Mouse (Mus musculus) limb, embryonic 14.5 days (tissue): ENCODE measurements around the gene Rad23b. TPM values are rescaled to one million over a fixed set of nuclear protein-coding genes. Genes with fewer than 3 reads are reported as not detected.

ENCODE experiments used
- ATAC-seq: fragments of 200-750 bp; cut with Nextera tagmentation; 2 replicates; pipeline ENCODE4 v1.8.0; 2017; ENCODE audit warnings: low read depth, moderate number of reproducible peaks, moderate TSS enrichment; ENCODE audit not compliant: low FRiP score
- DNase-seq: peaks from one replicate; pipeline ENCODE4 v3.0.0-alpha.2; 2015; ENCODE audit warnings: low spot score
- H3K27ac ChIP-seq: fragments of 300-500 bp; sonication (generic); replicated peaks from 2 replicates; pipeline ENCODE4 v1.5.1; 2014; ENCODE audit warnings: low read depth, mild to moderate bottlenecking, low read length, moderate library complexity, mixed read lengths
- H3K27me3 ChIP-seq: fragments of 300-500 bp; sonication (generic); 2 replicates; pipeline ENCODE4 v1.6.1; 2014; ENCODE audit warnings: low read length, mixed read lengths; ENCODE audit not compliant: control insufficient read depth, insufficient read depth
- H3K36me3 ChIP-seq: fragments of 300-500 bp; sonication (generic); 2 replicates; pipeline ENCODE4 v1.6.1; 2014; ENCODE audit warnings: mild to moderate bottlenecking, low read length, moderate library complexity, mixed read lengths; ENCODE audit not compliant: control insufficient read depth, insufficient read depth
- H3K4me1 ChIP-seq: fragments of 300-500 bp; sonication (generic); 2 replicates; pipeline ENCODE4 v1.6.1; 2014; ENCODE audit warnings: antibody characterized with exemption, low read length, mixed read lengths; ENCODE audit not compliant: control insufficient read depth, insufficient read depth
- H3K4me2 ChIP-seq: fragments of 300-500 bp; sonication (generic); replicated peaks from 2 replicates; pipeline ENCODE4 v1.6.1; 2014; ENCODE audit warnings: low read depth, mild to moderate bottlenecking, low read length, moderate library complexity; ENCODE audit not compliant: severe bottlenecking
- H3K4me3 ChIP-seq: fragments of 300-500 bp; sonication (generic); replicated peaks from 2 replicates; pipeline ENCODE4 v1.5.1; 2014; ENCODE audit warnings: low read length
- H3K9ac ChIP-seq: fragments of 300-500 bp; sonication (generic); 2 replicates; pipeline ENCODE4 v1.6.1; 2014; ENCODE audit warnings: mild to moderate bottlenecking, low read depth, low read length, moderate library complexity; ENCODE audit not compliant: severe bottlenecking
- H3K9me3 ChIP-seq: fragments of 300-500 bp; sonication (generic); 2 replicates; pipeline ENCODE4 v1.6.1; 2016; ENCODE audit warnings: low read length; ENCODE audit not compliant: control insufficient read depth
- POLR2A ChIP-seq: fragments of 200-500 bp; IDR thresholded peaks from 2 replicates; pipeline ENCODE4 v1.8.0; 2012; ENCODE audit warnings: inconsistent platforms, mild to moderate bottlenecking, moderate library complexity, borderline replicate concordance; ENCODE audit not compliant: insufficient read depth, insufficient read length; ENCODE audit errors: extremely low read depth
- WGBS: fragments of 180-500 bp; shearing (Covaris S2); extraction: QIAGEN DNeasy Blood & Tissue Kit; methylation state at CpG from one replicate; pipeline ENCODE4 v1.1.7; 2014; 5-methylcytosine and 5-hydroxymethylcytosine counted together
- polyA plus RNA-seq, 2 experiments: library from polyadenylated mRNA; depleted of rRNA in 1 of 2; stranded (reverse) in 1 of 2; unstranded in 1 of 2; fragments of >200 nt; fragmentation: Nextera tagmentation in 1 of 2; extraction: Ambion mirVana in 1 of 2; gene quantifications; 2 replicates each; pipeline versions ENCODE4 v1.2.1 to v1.2.3; 2012 to 2014

The Rad23b gene
- polyA plus RNA-seq, 2 experiments = 88.8 to 179 TPM

- TF ChIP-seq POLR2A = no peak
- ATAC-seq = no peak
- WGBS = 90% methylated on average over 1 of the region's 1 CpGs
- peaks cover 17% of the 10 kb centered on the region for H3K4me1 ChIP-seq
- no peak for DNase-seq
- H3K4me3 ChIP-seq = no peak overlapping the region
- 0 out of 2 replicates have a peak, but pooled peaks cover 5% of the 10 kb centered on the region for H3K36me3 ChIP-seq
- no peak overlapping the region for H3K27ac ChIP-seq
- no peak overlapping the region for H3K4me2 ChIP-seq
- no peak overlapping the region for H3K9ac ChIP-seq
- no peaks in the 10 kb centered on the region for H3K27me3 ChIP-seq
- no peaks in the 10 kb centered on the region for H3K9me3 ChIP-seq
These were observed 4.2 kb downstream of the Rad23b start for GRCm38 (mm10) chr4:55354038-55354437.

GRCm38 (mm10) chr4:55355845-55356244, 6.0 kb downstream of the Rad23b start:
- ATAC-seq = no peak
- Histone ChIP-seq H3K36me3 (peaks cover 13% of the 10 kb centered on the region; the same call in 1 of the 2 replicates), H3K9ac (no peak overlapping the region), H3K4me1 (peaks cover 16% of the 10 kb centered on the region), H3K4me2 (no peak overlapping the region), H3K27me3 (no peaks in the 10 kb centered on the region), H3K4me3 (no peak overlapping the region), H3K9me3 (no peaks in the 10 kb centered on the region), H3K27ac (no peak overlapping the region)
- no peak for TF ChIP-seq POLR2A
- DNase-seq = no peak
- 93% methylated on average over 1 of the region's 1 CpGs for WGBS

- no peak for DNase-seq
- no peaks in the 10 kb centered on the region for H3K9me3 ChIP-seq
- peaks cover 14% of the 10 kb centered on the region for H3K4me1 ChIP-seq
- ATAC-seq = no peak
- peaks cover 14% of the 10 kb centered on the region; the same call in 1 of the 2 replicates for H3K36me3 ChIP-seq
- H3K4me3 ChIP-seq = no peak overlapping the region
- no peak overlapping the region for H3K4me2 ChIP-seq
- WGBS = 87% methylated on average over 3 of the region's 3 CpGs
- no peak overlapping the region for H3K27ac ChIP-seq
- no peak for TF ChIP-seq POLR2A
- no peak overlapping the region for H3K9ac ChIP-seq
- H3K27me3 ChIP-seq = no peaks in the 10 kb centered on the region
These were observed 6.9 kb downstream of the Rad23b start for GRCm38 (mm10) chr4:55356726-55357125.

- no peaks in the 10 kb centered on the region for H3K4me1 ChIP-seq
- no peak for ATAC-seq
- no peak overlapping the region for H3K27ac ChIP-seq
- TF ChIP-seq POLR2A = no peak
- no peak overlapping the region for H3K4me2 ChIP-seq
- no peak for DNase-seq
- H3K4me3 ChIP-seq = no peak overlapping the region
- H3K9me3 ChIP-seq = no peaks in the 10 kb centered on the region
- no peak overlapping the region for H3K9ac ChIP-seq
- H3K27me3 ChIP-seq = no peaks in the 10 kb centered on the region
- H3K36me3 ChIP-seq = peaks cover 12% of the 10 kb centered on the region; the same call in 1 of the 2 replicates
- 85% methylated on average over 4 of the region's 4 CpGs for WGBS
These were observed 14.0 kb downstream of the Rad23b start for GRCm38 (mm10) chr4:55363866-55364265.

- H3K27ac ChIP-seq = no peak overlapping the region
- TF ChIP-seq POLR2A = no peak
- no peaks in the 10 kb centered on the region for H3K4me1 ChIP-seq
- no peaks in the 10 kb centered on the region for H3K27me3 ChIP-seq
- WGBS = 96% methylated on average over 4 of the region's 4 CpGs
- H3K9ac ChIP-seq = no peak overlapping the region
- H3K4me3 ChIP-seq = no peak overlapping the region
- no peaks in the 10 kb centered on the region for H3K9me3 ChIP-seq
- H3K4me2 ChIP-seq = no peak overlapping the region
- peaks cover 15% of the 10 kb centered on the region; the same call in 1 of the 2 replicates for H3K36me3 ChIP-seq
- no peak for ATAC-seq
- no peak for DNase-seq
These were observed 14.5 kb downstream of the Rad23b start for GRCm38 (mm10) chr4:55364374-55364773.

GRCm38 (mm10) chr4:55366014-55366413, 16.2 kb downstream of the Rad23b start:
- H3K27ac ChIP-seq = no peak overlapping the region
- ATAC-seq (no peak), DNase-seq (no peak)
- WGBS = 75% methylated on average over 1 of the region's 1 CpGs
- no peak overlapping the region for H3K9ac ChIP-seq
- no peak for TF ChIP-seq POLR2A
- peaks cover 14% of the 10 kb centered on the region for H3K36me3 ChIP-seq
- no peaks in the 10 kb centered on the region for H3K27me3 ChIP-seq
- no peak overlapping the region for H3K4me2 ChIP-seq
- no peaks in the 10 kb centered on the region for H3K9me3 ChIP-seq
- no peaks in the 10 kb centered on the region for H3K4me1 ChIP-seq
- H3K4me3 ChIP-seq = no peak overlapping the region
